Comparison of ENCODE assay signal across 30 mouse cellular contexts in the genomic region with DNA sequence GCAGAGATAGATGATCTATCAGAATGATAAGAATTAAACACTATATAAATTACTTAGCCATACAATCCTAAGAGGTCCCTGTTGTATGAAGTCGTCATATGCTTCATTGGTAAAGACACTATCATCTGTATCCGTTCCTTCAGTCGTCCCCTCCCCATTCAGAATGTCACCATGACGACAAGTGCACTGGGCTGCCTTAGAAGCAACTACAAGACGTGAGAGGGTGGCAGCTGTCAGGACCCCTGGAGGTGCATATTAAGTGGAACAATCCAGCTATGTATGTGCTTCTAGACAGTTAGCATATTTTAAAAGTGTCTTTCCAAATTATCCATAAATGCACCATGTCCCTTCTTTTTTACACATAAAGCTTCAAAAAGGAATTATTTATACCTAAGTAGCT.
DNase-seq lines count a peak whose midpoint lies in the region; ATAC-seq and TF ChIP-seq lines count a peak whose summit lies in the region.
"Had no signal": no experiment of that assay in that cellular context is flagged by ENCODE, and none has a peak within 500 bp of the region (broad histone marks: within the 10 kb centered on the region; RNA-seq: fewer than 3 reads in every experiment).

No protein-coding gene starts in this region.

- H3K4me3 ChIP-seq in forebrain, embryonic 12.5 days (replicated peaks) = no peak overlapping the region
- H3K4me3 ChIP-seq in forebrain, embryonic 11.5 days (ENCODE audit: low read depth, low read length) = no peak overlapping the region
- no peak overlapping the region for H3K4me3 ChIP-seq in midbrain, embryonic 11.5 days (ENCODE audit: low read depth, low read length)
- no peak overlapping the region for H3K4me3 ChIP-seq in midbrain, embryonic 10.5 days
- no peak overlapping the region for H3K4me3 ChIP-seq in midbrain, embryonic 12.5 days
- no peak overlapping the region for H3K4me3 ChIP-seq in midbrain, postnatal 0 days (ENCODE audit: low read depth, low read length)
- H3K4me3 ChIP-seq: embryonic facial prominence, embryonic 12.5 days; heart, embryonic 10.5 days; heart, embryonic 15.5 days; limb, embryonic 10.5 days; limb, embryonic 15.5 days; liver, embryonic 13.5 days; myocyte; neural tube, embryonic 12.5 days had no signal

- H3K27me3 ChIP-seq in forebrain, embryonic 12.5 days = no peaks in the 10 kb centered on the region
- no peaks in the 10 kb centered on the region for H3K27me3 ChIP-seq in forebrain, embryonic 11.5 days (ENCODE audit: control insufficient read depth, insufficient read depth, low read length)
- no peaks in the 10 kb centered on the region for H3K27me3 ChIP-seq in midbrain, embryonic 11.5 days (ENCODE audit: control insufficient read depth, insufficient read depth, low read length)
- no peaks in the 10 kb centered on the region for H3K27me3 ChIP-seq in midbrain, embryonic 10.5 days (ENCODE audit: low read depth, poor library complexity, severe bottlenecking)
- no peaks in the 10 kb centered on the region for H3K27me3 ChIP-seq in midbrain, embryonic 12.5 days
- H3K27me3 ChIP-seq in midbrain, postnatal 0 days (ENCODE audit: insufficient read depth, low read length) = no peaks in the 10 kb centered on the region
- H3K27me3 ChIP-seq: CH12.LX; embryonic facial prominence, embryonic 12.5 days; heart, embryonic 15.5 days; limb, embryonic 15.5 days; liver, embryonic 13.5 days; neural tube, embryonic 12.5 days had no signal

- no peaks in the 10 kb centered on the region; the same call in 1 of the 2 replicates for H3K4me1 ChIP-seq in forebrain, embryonic 12.5 days
- H3K4me1 ChIP-seq in forebrain, embryonic 11.5 days (replicated peaks; ENCODE audit: control insufficient read depth, insufficient read depth, low read length) = no peaks in the 10 kb centered on the region
- H3K4me1 ChIP-seq in midbrain, embryonic 11.5 days (ENCODE audit: control insufficient read depth, insufficient read depth, low read length) = no peaks in the 10 kb centered on the region
- peaks cover 4% of the 10 kb centered on the region for H3K4me1 ChIP-seq in midbrain, embryonic 10.5 days
- no peaks in the 10 kb centered on the region for H3K4me1 ChIP-seq in midbrain, embryonic 12.5 days
- H3K4me1 ChIP-seq in midbrain, postnatal 0 days (ENCODE audit: insufficient read depth, low read length) = no peaks in the 10 kb centered on the region
- H3K4me1 ChIP-seq: embryonic facial prominence, embryonic 12.5 days; heart, embryonic 10.5 days; heart, embryonic 15.5 days; limb, embryonic 10.5 days; limb, embryonic 15.5 days; liver, embryonic 13.5 days; neural tube, embryonic 12.5 days had no signal

- no peak overlapping the region for H3K27ac ChIP-seq in forebrain, embryonic 12.5 days
- no peak overlapping the region for H3K27ac ChIP-seq in forebrain, embryonic 11.5 days (ENCODE audit: low read depth, low read length)
- H3K27ac ChIP-seq in midbrain, embryonic 11.5 days (ENCODE audit: low read depth, low read length) = no peak overlapping the region
- no peak overlapping the region for H3K27ac ChIP-seq in midbrain, embryonic 10.5 days (replicated peaks)
- H3K27ac ChIP-seq in midbrain, embryonic 12.5 days (replicated peaks) = no peak overlapping the region
- H3K27ac ChIP-seq in midbrain, postnatal 0 days (ENCODE audit: low read depth, low read length) = no peak overlapping the region
- H3K27ac ChIP-seq: embryonic facial prominence, embryonic 12.5 days; heart, embryonic 10.5 days; heart, embryonic 15.5 days; kidney, postnatal 0 days; limb, embryonic 10.5 days; limb, embryonic 15.5 days; liver, embryonic 13.5 days; neural tube, embryonic 12.5 days had no signal

- H3K9ac ChIP-seq in forebrain, embryonic 12.5 days = no peak overlapping the region
- H3K9ac ChIP-seq in forebrain, embryonic 11.5 days (ENCODE audit: low read length) = no peak overlapping the region
- no peak overlapping the region for H3K9ac ChIP-seq in midbrain, embryonic 11.5 days (ENCODE audit: low read length)
- H3K9ac ChIP-seq in midbrain, embryonic 12.5 days (replicated peaks) = no peak overlapping the region
- H3K9ac ChIP-seq in midbrain, postnatal 0 days (replicated peaks; ENCODE audit: low read length, poor library complexity, severe bottlenecking) = no peak overlapping the region
- H3K9ac ChIP-seq: embryonic facial prominence, embryonic 12.5 days; heart, embryonic 15.5 days; limb, embryonic 15.5 days; liver, embryonic 13.5 days; lung, embryonic 14.5 days; neural tube, embryonic 12.5 days had no signal

- WGBS in forebrain, embryonic 12.5 days = 49% methylated on average over 5 of the region's 5 CpGs
- 57% methylated on average over 5 of the region's 5 CpGs for WGBS in forebrain, embryonic 11.5 days
- 37% methylated on average over 5 of the region's 5 CpGs for WGBS in midbrain, embryonic 11.5 days
- WGBS in midbrain, embryonic 10.5 days = 50% methylated on average over 5 of the region's 5 CpGs
- whole genome bisulfite sequencing in midbrain, embryonic 12.5 days = 29% methylated on average over 5 of the region's 5 CpGs
- 20% methylated on average over 5 of the region's 5 CpGs for WGBS in midbrain, postnatal 0 days

- no peak for DNase-seq in forebrain, embryonic 11.5 days (ENCODE audit: low spot score)
- DNase-seq in midbrain, embryonic 11.5 days (ENCODE audit: low spot score, missing footprints) = no peak
- DNase-seq in midbrain, embryonic 10.5 days (ENCODE audit: low spot score) = no peak
- DNase-seq in midbrain, postnatal 0 days (ENCODE audit: low spot score) = peak; percentile 43
- no peak for DNase-seq in ovary, postnatal 14 days (ENCODE audit: low spot score)
- no peak for DNase-seq in c-Kit-positive CD71-positive TER-119-positive erythroid progenitor cells, embryonic 14.5 days (ENCODE audit: low spot score)
- DNase-seq: adrenal gland, postnatal 10 days; cerebellum, adult 11-12 months; cerebellum, adult 9-11 months; embryo, embryonic 11 days; gastrocnemius, postnatal 10 days; kidney, adult 8-10 months; kidney, postnatal 4 days; liver, embryonic 13.5 days; lung, embryonic 14.5 days; lung, postnatal 14 days; right cerebral cortex, postnatal 14 days; thymus, postnatal 4 days had no signal

- no peak overlapping the region for H3K4me2 ChIP-seq in forebrain, embryonic 12.5 days
- H3K4me2 ChIP-seq in forebrain, embryonic 11.5 days (ENCODE audit: low read depth, low read length, severe bottlenecking) = no peak overlapping the region
- H3K4me2 ChIP-seq in midbrain, embryonic 11.5 days = no peak overlapping the region
- H3K4me2 ChIP-seq in midbrain, embryonic 12.5 days (replicated peaks) = no peak overlapping the region
- no peak overlapping the region for H3K4me2 ChIP-seq in midbrain, postnatal 0 days (ENCODE audit: low read depth, low read length, poor library complexity, severe bottlenecking)
- H3K4me2 ChIP-seq: embryonic facial prominence, embryonic 12.5 days; heart, embryonic 15.5 days; limb, embryonic 15.5 days; liver, embryonic 13.5 days; lung, embryonic 14.5 days; neural tube, embryonic 12.5 days had no signal

- H3K36me3 ChIP-seq in forebrain, embryonic 12.5 days (replicated peaks) = no peaks in the 10 kb centered on the region
- H3K36me3 ChIP-seq in forebrain, embryonic 11.5 days (ENCODE audit: control insufficient read depth, insufficient read depth, low read length) = no peaks in the 10 kb centered on the region
- H3K36me3 ChIP-seq in midbrain, embryonic 11.5 days (ENCODE audit: control insufficient read depth, insufficient read depth, low read length) = no peaks in the 10 kb centered on the region
- no peaks in the 10 kb centered on the region for H3K36me3 ChIP-seq in midbrain, embryonic 10.5 days
- H3K36me3 ChIP-seq in midbrain, embryonic 12.5 days = no peaks in the 10 kb centered on the region
- H3K36me3 ChIP-seq in midbrain, postnatal 0 days (ENCODE audit: insufficient read depth, low read length) = no peaks in the 10 kb centered on the region
- H3K36me3 ChIP-seq: embryonic facial prominence, embryonic 12.5 days; heart, embryonic 10.5 days; heart, embryonic 15.5 days; limb, embryonic 10.5 days; limb, embryonic 15.5 days; liver, embryonic 13.5 days; neural tube, embryonic 12.5 days had no signal

- ATAC-seq in forebrain, embryonic 12.5 days (ENCODE audit: low FRiP score) = 0 out of 2 replicates have a peak, but pooled peaks have one; percentile 49
- ATAC-seq in forebrain, embryonic 11.5 days (replicated peaks; ENCODE audit: low FRiP score) = no peak
- ATAC-seq in midbrain, embryonic 11.5 days (ENCODE audit: low FRiP score) = 0 out of 2 replicates have a peak, but pooled peaks have one; percentile 42
- peak; percentile 76 for ATAC-seq in midbrain, embryonic 12.5 days (ENCODE audit: low FRiP score, low read depth)
- ATAC-seq in midbrain, postnatal 0 days (ENCODE audit: low FRiP score) = 0 out of 2 replicates have a peak, but pooled peaks have one; percentile 47
- ATAC-seq: intestine, embryonic 16.5 days had no signal

- H3K9me3 ChIP-seq in forebrain, embryonic 12.5 days = no peaks in the 10 kb centered on the region
- H3K9me3 ChIP-seq in forebrain, embryonic 11.5 days (ENCODE audit: control insufficient read depth, low read length) = no peaks in the 10 kb centered on the region
- H3K9me3 ChIP-seq in midbrain, embryonic 11.5 days (ENCODE audit: control insufficient read depth, low read length) = no peaks in the 10 kb centered on the region
- H3K9me3 ChIP-seq in midbrain, embryonic 10.5 days (replicated peaks) = no peaks in the 10 kb centered on the region
- H3K9me3 ChIP-seq in midbrain, embryonic 12.5 days = no peaks in the 10 kb centered on the region
- no peaks in the 10 kb centered on the region for H3K9me3 ChIP-seq in midbrain, postnatal 0 days (ENCODE audit: low read length)
- H3K9me3 ChIP-seq: embryonic facial prominence, embryonic 12.5 days; heart, embryonic 10.5 days; heart, embryonic 15.5 days; limb, embryonic 10.5 days; limb, embryonic 15.5 days; liver, embryonic 13.5 days; neural tube, embryonic 12.5 days had no signal

- no peak for TF ChIP-seq CTCF in midbrain, postnatal 0 days (IDR thresholded peaks at IDR 0.05)
